ENCODE assay signal across 25 mouse cellular contexts in the genomic region with DNA sequence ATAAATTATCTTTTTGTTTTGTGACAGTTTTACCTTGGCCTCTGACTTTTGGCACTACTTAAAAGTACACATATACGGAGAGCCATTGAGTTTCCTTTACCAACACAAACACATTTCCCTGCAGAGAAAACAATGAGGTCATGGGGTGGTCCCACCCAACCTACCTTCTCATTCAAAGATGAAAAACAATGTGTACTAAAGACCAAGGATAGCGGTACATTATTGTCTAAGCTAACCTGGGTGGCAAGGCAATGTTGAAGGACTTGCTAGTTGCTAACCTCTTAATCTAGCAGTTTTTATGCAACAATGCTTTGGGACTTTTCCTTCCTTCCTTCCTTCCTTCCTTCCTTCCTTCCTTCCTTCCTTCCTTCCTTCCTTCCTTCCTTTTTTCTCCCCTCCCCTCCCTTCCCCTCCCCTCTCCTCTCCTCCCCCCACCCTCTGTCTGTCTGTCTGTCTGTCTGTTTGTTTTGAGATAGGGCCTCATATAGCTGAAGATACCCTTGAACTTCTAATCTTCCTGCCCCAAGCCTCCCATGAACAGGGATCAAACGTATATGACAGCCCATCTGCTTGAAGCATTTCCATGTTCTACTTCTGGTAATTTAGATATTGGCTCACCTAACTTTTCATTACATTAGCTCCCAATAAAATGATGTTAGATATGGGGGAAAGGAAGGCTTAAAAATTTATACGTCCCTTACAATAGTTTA.
DNase-seq lines count a peak whose midpoint lies in the region; ATAC-seq and TF ChIP-seq lines count a peak whose summit lies in the region.
"Had no signal": no experiment of that assay in that cellular context is flagged by ENCODE, and none has a peak within 500 bp of the region (broad histone marks: within the 10 kb centered on the region; RNA-seq: fewer than 3 reads in every experiment).

No protein-coding gene starts in this region.

- TF ChIP-seq CTCF in lung, postnatal 0 days (IDR thresholded peaks at IDR 0.05) = no peak

- no peak overlapping the region for H3K4me2 ChIP-seq in lung, postnatal 0 days (replicated peaks; ENCODE audit: low read depth, low read length)
- H3K4me2 ChIP-seq in liver, embryonic 12.5 days = no peak overlapping the region
- no peak overlapping the region for H3K4me2 ChIP-seq in liver, embryonic 16.5 days (ENCODE audit: low read depth, low read length)
- no peak overlapping the region for H3K4me2 ChIP-seq in forebrain, embryonic 15.5 days (replicated peaks)
- H3K4me2 ChIP-seq in midbrain, embryonic 15.5 days = no peak overlapping the region
- H3K4me2 ChIP-seq: embryonic facial prominence, embryonic 12.5 days; embryonic facial prominence, embryonic 15.5 days; heart, embryonic 13.5 days; hindbrain, embryonic 14.5 days had no signal

- H3K9ac ChIP-seq in lung, postnatal 0 days (replicated peaks; ENCODE audit: low read depth) = no peak overlapping the region
- no peak overlapping the region for H3K9ac ChIP-seq in liver, embryonic 12.5 days
- no peak overlapping the region for H3K9ac ChIP-seq in liver, embryonic 16.5 days (ENCODE audit: low read depth, low read length)
- H3K9ac ChIP-seq in forebrain, embryonic 15.5 days (replicated peaks) = no peak overlapping the region
- H3K9ac ChIP-seq in midbrain, embryonic 15.5 days = no peak overlapping the region
- H3K9ac ChIP-seq: embryonic facial prominence, embryonic 12.5 days; embryonic facial prominence, embryonic 15.5 days; heart, embryonic 13.5 days; hindbrain, embryonic 14.5 days had no signal

- no peak for TF ChIP-seq EP300 in lung, postnatal 0 days (IDR thresholded peaks at IDR 0.05)

- DNase-seq in lung, postnatal 0 days (ENCODE audit: low spot score) = peak; percentile 37
- no peak for DNase-seq in lung, postnatal 4 days
- DNase-seq: adrenal gland, postnatal 10 days; adrenal gland, postnatal 36 days; B cell, adult 2 months; cerebellum, adult 2 months; cerebellum, adult 9-11 months; cerebellum, postnatal 25 days; gastrocnemius, postnatal 10 days; gastrocnemius, postnatal 36 days; heart, adult 2 months; heart, postnatal 14 days; heart, postnatal 4 days had no signal

- peak; percentile 47 for ATAC-seq in lung, postnatal 0 days
- ATAC-seq in liver, embryonic 12.5 days = 0 out of 2 replicates have a peak, but pooled peaks have one; percentile 37
- peak; percentile 43; the same call in 1 of the 2 replicates for ATAC-seq in liver, embryonic 16.5 days (ENCODE audit: low read depth)
- ATAC-seq in forebrain, embryonic 15.5 days (replicated peaks) = no peak
- ATAC-seq in midbrain, embryonic 15.5 days (replicated peaks) = no peak
- no peak for ATAC-seq in megakaryocyte, adult 5-6 weeks (ENCODE audit: poor library complexity, severe bottlenecking)
- ATAC-seq: forebrain, embryonic 14.5 days had no signal

- H3K27ac ChIP-seq in lung, postnatal 0 days (ENCODE audit: low read length) = no peak overlapping the region
- no peak overlapping the region for H3K27ac ChIP-seq in liver, embryonic 12.5 days
- no peak overlapping the region for H3K27ac ChIP-seq in liver, embryonic 16.5 days (ENCODE audit: low read length)
- no peak overlapping the region for H3K27ac ChIP-seq in forebrain, embryonic 15.5 days (replicated peaks)
- H3K27ac ChIP-seq in midbrain, embryonic 15.5 days = no peak overlapping the region
- H3K27ac ChIP-seq: embryonic facial prominence, embryonic 12.5 days; embryonic facial prominence, embryonic 15.5 days; heart, adult 2 months; heart, embryonic 10.5 days; heart, embryonic 13.5 days; hindbrain, embryonic 14.5 days had no signal

- H3K27me3 ChIP-seq in lung, postnatal 0 days (replicated peaks; ENCODE audit: insufficient read depth, low read length) = no peaks in the 10 kb centered on the region
- H3K27me3 ChIP-seq in liver, embryonic 12.5 days (replicated peaks) = no peaks in the 10 kb centered on the region
- H3K27me3 ChIP-seq in liver, embryonic 16.5 days (ENCODE audit: control insufficient read depth, insufficient read depth, low read depth, low read length) = no peaks in the 10 kb centered on the region
- H3K27me3 ChIP-seq in forebrain, embryonic 15.5 days = no peaks in the 10 kb centered on the region
- no peaks in the 10 kb centered on the region for H3K27me3 ChIP-seq in midbrain, embryonic 15.5 days (replicated peaks)
- H3K27me3 ChIP-seq: CH12.LX; embryonic facial prominence, embryonic 12.5 days; embryonic facial prominence, embryonic 15.5 days; heart, embryonic 13.5 days had no signal

- no peaks in the 10 kb centered on the region for H3K36me3 ChIP-seq in lung, postnatal 0 days (ENCODE audit: insufficient read depth, low read length)
- H3K36me3 ChIP-seq in liver, embryonic 12.5 days = peaks cover 15% of the 10 kb centered on the region; the same call in 1 of the 2 replicates
- H3K36me3 ChIP-seq in liver, embryonic 16.5 days (ENCODE audit: control insufficient read depth, insufficient read depth) = peaks cover 2% of the 10 kb centered on the region; the same call in 1 of the 2 replicates
- peaks cover 2% of the 10 kb centered on the region; the same call in 1 of the 2 replicates for H3K36me3 ChIP-seq in forebrain, embryonic 15.5 days
- no peaks in the 10 kb centered on the region for H3K36me3 ChIP-seq in midbrain, embryonic 15.5 days (replicated peaks)
- H3K36me3 ChIP-seq: embryonic facial prominence, embryonic 12.5 days had no signal

- H3K4me3 ChIP-seq in lung, postnatal 0 days (ENCODE audit: low read depth, low read length) = no peak overlapping the region
- no peak overlapping the region for H3K4me3 ChIP-seq in liver, embryonic 12.5 days
- H3K4me3 ChIP-seq in liver, embryonic 16.5 days (ENCODE audit: low read depth, low read length) = no peak overlapping the region
- H3K4me3 ChIP-seq in forebrain, embryonic 15.5 days = no peak overlapping the region
- H3K4me3 ChIP-seq in midbrain, embryonic 15.5 days = no peak overlapping the region
- H3K4me3 ChIP-seq: embryonic facial prominence, embryonic 12.5 days; embryonic facial prominence, embryonic 15.5 days; heart, adult 2 months; heart, embryonic 10.5 days; heart, embryonic 13.5 days had no signal

- no peaks in the 10 kb centered on the region for H3K4me1 ChIP-seq in lung, postnatal 0 days (ENCODE audit: insufficient read depth, low read depth, low read length)
- H3K4me1 ChIP-seq in liver, embryonic 12.5 days = peaks cover 10% of the 10 kb centered on the region; the same call in 1 of the 2 replicates
- no peaks in the 10 kb centered on the region for H3K4me1 ChIP-seq in liver, embryonic 16.5 days (ENCODE audit: control insufficient read depth, low read depth, low read length)
- no peaks in the 10 kb centered on the region for H3K4me1 ChIP-seq in forebrain, embryonic 15.5 days
- H3K4me1 ChIP-seq in midbrain, embryonic 15.5 days = no peaks in the 10 kb centered on the region
- H3K4me1 ChIP-seq: embryonic facial prominence, embryonic 12.5 days; embryonic facial prominence, embryonic 15.5 days; heart, embryonic 10.5 days had no signal

- WGBS in lung, postnatal 0 days = 67% methylated on average over 4 of the region's 4 CpGs
- 64% methylated on average over 4 of the region's 4 CpGs for WGBS in liver, embryonic 12.5 days (ENCODE audit: insufficient replicate concordance)
- 64% methylated on average over 4 of the region's 4 CpGs for WGBS in liver, embryonic 16.5 days (ENCODE audit: insufficient replicate concordance)
- WGBS in forebrain, embryonic 15.5 days = 89% methylated on average over 4 of the region's 4 CpGs
- 91% methylated on average over 4 of the region's 4 CpGs for WGBS in midbrain, embryonic 15.5 days

- no peaks in the 10 kb centered on the region for H3K9me3 ChIP-seq in lung, postnatal 0 days (ENCODE audit: low read length)
- no peaks in the 10 kb centered on the region for H3K9me3 ChIP-seq in liver, embryonic 12.5 days (replicated peaks)
- H3K9me3 ChIP-seq in liver, embryonic 16.5 days (replicated peaks; ENCODE audit: control insufficient read depth, low read length) = no peaks in the 10 kb centered on the region
- H3K9me3 ChIP-seq in forebrain, embryonic 15.5 days = no peaks in the 10 kb centered on the region
- no peaks in the 10 kb centered on the region for H3K9me3 ChIP-seq in midbrain, embryonic 15.5 days
- H3K9me3 ChIP-seq: embryonic facial prominence, embryonic 12.5 days; embryonic facial prominence, embryonic 15.5 days; heart, embryonic 10.5 days; heart, embryonic 13.5 days had no signal

Comparison
In these comparisons a context has a peak if more than half of its experiments do, and no peak if none do; other contexts are left out.
1. ATAC-seq: peak in lung, postnatal 0 days (single experiment), liver, embryonic 12.5 days (single experiment) and liver, embryonic 16.5 days (single experiment); none in forebrain, embryonic 15.5 days (single experiment), midbrain, embryonic 15.5 days (single experiment) and megakaryocyte, adult 5-6 weeks (single experiment).